Mouse (Mus musculus) adipocyte (in vitro differentiated cells): ENCODE results near the gene Reln.

Source experiments
- DNase-seq: peaks from one replicate; pipeline ENCODE4 v3.0.0-alpha.2; 2016; ENCODE audit warnings: low spot score

Gene Reln

GRCm38 (mm10) chr5:22307853-22308252, 36.6 kb downstream of the Reln start:
- no peak for DNase-seq

- no peak for DNase-seq
These were observed 37.4 kb downstream of the Reln start for GRCm38 (mm10) chr5:22307072-22307471.

GRCm38 (mm10) chr5:22303709-22304108, 40.8 kb downstream of the Reln start:
- DNase-seq: no peak

GRCm38 (mm10) chr5:22302309-22302708, 42.2 kb downstream of the Reln start:
- no peak for DNase-seq

GRCm38 (mm10) chr5:22300788-22301187, 43.7 kb downstream of the Reln start:
- DNase-seq: no peak

GRCm38 (mm10) chr5:22300046-22300445, 44.5 kb downstream of the Reln start:
- no peak for DNase-seq

GRCm38 (mm10) chr5:22295161-22295560, 49.3 kb downstream of the Reln start:
- no peak for DNase-seq

- no peak for DNase-seq
These were observed 53.1 kb downstream of the Reln start for GRCm38 (mm10) chr5:22291409-22291808.

- no peak for DNase-seq
These were observed 59.1 kb downstream of the Reln start for GRCm38 (mm10) chr5:22285396-22285795.

- DNase-seq: no peak
These were observed 62.3 kb downstream of the Reln start for GRCm38 (mm10) chr5:22282141-22282665.

GRCm38 (mm10) chr5:22280534-22281164, 63.9 kb downstream of the Reln start:
- DNase-seq: no peak

- no peak for DNase-seq
These were observed 65.3 kb downstream of the Reln start for GRCm38 (mm10) chr5:22279201-22279600.

GRCm38 (mm10) chr5:22274134-22274533, 70.4 kb downstream of the Reln start:
- no peak for DNase-seq

GRCm38 (mm10) chr5:22266489-22267301, 77.8 kb downstream of the Reln start:
- DNase-seq: no peak

GRCm38 (mm10) chr5:22262351-22262765, 82.1 kb downstream of the Reln start:
- no peak for DNase-seq

- DNase-seq: no peak
These were observed 89.2 kb downstream of the Reln start for GRCm38 (mm10) chr5:22255346-22255745.

- DNase-seq: no peak
These were observed 90.6 kb downstream of the Reln start for GRCm38 (mm10) chr5:22253910-22254309.

- DNase-seq: no peak
These were observed 91.2 kb downstream of the Reln start for GRCm38 (mm10) chr5:22253318-22253717.

GRCm38 (mm10) chr5:22247850-22248249, 96.7 kb downstream of the Reln start:
- DNase-seq: no peak

GRCm38 (mm10) chr5:22245056-22245455, 99.4 kb downstream of the Reln start:
- no peak for DNase-seq

GRCm38 (mm10) chr5:22243538-22243937, 101.0 kb downstream of the Reln start:
- DNase-seq: no peak

- no peak for DNase-seq
These were observed 102.9 kb downstream of the Reln start for GRCm38 (mm10) chr5:22241560-22241959.

GRCm38 (mm10) chr5:22236801-22237200, 107.7 kb downstream of the Reln start:
- DNase-seq: no peak
